Mouse (Mus musculus) kidney, adult 2 months (tissue): Measurements from ENCODE around the gene Borcs5.

Source experiments
- CTCF ChIP-seq: fragments of 200-500 bp; conservative IDR thresholded peaks from 2 replicates; pipeline ENCODE4 v1.5.1; 2011; ENCODE audit warnings: low read depth, mild to moderate bottlenecking, control low read depth, low read length, moderate library complexity, mixed read lengths; ENCODE audit not compliant: insufficient read depth, insufficient read length
- POLR2A ChIP-seq: fragments of 200-500 bp; IDR thresholded peaks from one replicate; pipeline ENCODE4 v1.6.1; 2011; ENCODE audit warnings: low read depth, low read length, control low read depth

DNA sequence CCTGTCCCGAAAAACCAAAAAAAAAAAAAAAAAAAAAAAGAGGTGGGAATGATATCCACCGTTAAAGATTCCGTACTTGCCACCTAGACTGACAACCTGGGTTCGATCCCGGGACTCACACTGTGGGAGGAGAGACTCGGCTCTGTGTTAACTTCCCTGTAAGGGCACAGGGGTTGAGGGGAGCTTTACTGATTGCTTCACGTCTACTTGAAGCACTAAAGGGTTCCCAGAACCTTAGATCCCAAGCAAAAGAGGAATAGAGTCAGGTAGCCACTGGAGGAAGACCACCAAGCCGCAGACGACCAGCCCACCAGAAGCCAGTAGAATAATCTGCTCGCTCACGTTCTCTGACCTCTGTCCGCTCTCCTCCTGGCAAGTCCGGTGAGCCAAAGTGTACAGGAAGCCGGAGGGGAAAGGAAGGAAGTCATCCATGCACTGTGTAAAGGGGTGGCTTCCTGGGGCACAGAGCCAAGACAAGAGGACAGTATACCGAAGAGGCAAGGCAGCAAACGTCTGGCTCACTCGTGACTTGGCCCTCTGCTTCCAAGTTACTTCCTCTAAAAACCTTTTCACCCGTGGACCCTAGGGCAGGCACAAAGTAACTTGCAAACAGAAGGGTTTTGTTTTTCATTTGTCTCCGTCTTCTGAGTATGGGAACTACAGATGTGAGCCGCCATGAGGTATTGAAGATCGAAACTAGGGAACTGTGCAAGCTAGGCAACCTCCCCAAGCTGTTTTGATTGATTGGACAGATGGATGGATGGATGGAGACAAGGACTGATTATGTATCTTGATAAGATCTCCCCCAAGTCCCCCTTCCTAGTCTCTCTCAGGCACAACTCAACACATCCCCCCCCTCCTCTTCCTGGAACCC lies 44.5 kb upstream of the Borcs5 start:
- no peak for TF ChIP-seq CTCF
- TF ChIP-seq POLR2A, result no peak
